Mouse (Mus musculus) lung, embryonic 14.5 days (tissue): ENCODE measurements around the gene Foxp1. TPM values are rescaled to one million over a fixed set of nuclear protein-coding genes. Genes with fewer than 3 reads are reported as not detected.
A peak's percentile ranks its signal among the peaks of the same experiment; 100 is the strongest.

ENCODE experiments used
- ATAC-seq: fragments of 200-750 bp; cut with Nextera tagmentation; 2 replicates; pipeline ENCODE4 v1.8.0; 2017; ENCODE audit warnings: mild to moderate bottlenecking, moderate TSS enrichment, moderate library complexity; ENCODE audit not compliant: insufficient read depth
- DNase-seq: peaks from one replicate; pipeline ENCODE4 v3.0.0-alpha.2; 2015
- H3K27ac ChIP-seq: fragments of 300-500 bp; sonication (generic); 2 replicates; pipeline ENCODE4 v1.5.1; 2014; ENCODE audit warnings: low read depth, mild to moderate bottlenecking, moderate library complexity
- H3K27me3 ChIP-seq: fragments of 300-500 bp; sonication (generic); 2 replicates; pipeline ENCODE4 v1.6.1; 2014; ENCODE audit warnings: low read length, control low read depth; ENCODE audit not compliant: insufficient read depth
- H3K36me3 ChIP-seq: fragments of 300-500 bp; sonication (generic); 2 replicates; pipeline ENCODE4 v1.6.1; 2014; ENCODE audit warnings: control low read depth; ENCODE audit not compliant: insufficient read depth
- H3K4me1 ChIP-seq: fragments of 300-500 bp; sonication (generic); 2 replicates; pipeline ENCODE4 v1.6.1; 2014; ENCODE audit warnings: antibody characterized with exemption, control low read depth; ENCODE audit not compliant: insufficient read depth
- H3K4me2 ChIP-seq: fragments of 300-500 bp; sonication (generic); 2 replicates; pipeline ENCODE4 v1.6.1; 2014; ENCODE audit warnings: mild to moderate bottlenecking
- H3K4me3 ChIP-seq: fragments of 300-500 bp; sonication (generic); 2 replicates; pipeline ENCODE4 v1.5.1; 2014; ENCODE audit warnings: low read depth, low read length
- H3K9ac ChIP-seq: fragments of 300-500 bp; sonication (generic); 2 replicates; pipeline ENCODE4 v1.6.1; 2014
- H3K9me3 ChIP-seq: fragments of 300-500 bp; sonication (generic); 2 replicates; pipeline ENCODE4 v1.6.1; 2016; ENCODE audit warnings: low read depth, low read length, control low read depth
- CTCF ChIP-seq: IDR thresholded peaks from 2 replicates; pipeline ENCODE4 v1.5.1; 2016; ENCODE audit warnings: antibody characterized with exemption, low read depth
- WGBS: fragments of 180-500 bp; shearing (Covaris S2); extraction: QIAGEN DNeasy Blood & Tissue Kit; methylation state at CpG from one replicate; pipeline ENCODE4 v1.1.7; 2014; 5-methylcytosine and 5-hydroxymethylcytosine counted together
- polyA plus RNA-seq: library from polyadenylated mRNA; unstranded; fragments of >200 nt; fragmentation: Nextera tagmentation; extraction: Ambion mirVana; gene quantifications from 2 replicates; pipeline ENCODE4 v1.2.1, GENCODE M21; 2014

Gene Foxp1
- polyA plus RNA-seq, 1 experiment from 2014 or later, result 111 TPM

DNA sequence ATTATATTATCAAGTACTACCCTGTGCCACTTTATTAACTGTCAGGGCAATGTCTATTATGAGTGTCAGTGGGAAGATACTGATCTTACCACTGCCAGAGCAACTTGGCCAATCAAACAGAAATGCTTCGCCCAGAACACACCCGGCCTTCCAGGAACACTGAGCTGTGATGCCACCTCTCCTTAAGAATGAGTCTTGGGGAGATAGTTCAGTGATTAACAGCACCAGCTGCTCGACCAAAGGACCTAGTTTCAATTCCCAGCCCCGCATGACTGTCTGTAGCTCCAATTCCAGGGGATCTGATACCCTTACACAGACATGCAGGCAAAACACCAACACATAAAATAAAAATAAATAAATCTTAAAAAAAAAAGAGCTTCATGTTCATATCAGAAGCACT is 63.7 kb downstream of the Foxp1 start:
- Histone ChIP-seq H3K4me1 (no peaks in the 10 kb centered on the region), H3K4me3 (no peak overlapping the region), H3K9ac (no peak overlapping the region), H3K36me3 (peaks cover 3% of the 10 kb centered on the region; the same call in 1 of the 2 replicates), H3K4me2 (no peak overlapping the region), H3K27me3 (no peaks in the 10 kb centered on the region), H3K9me3 (no peaks in the 10 kb centered on the region), H3K27ac (no peak overlapping the region)
- no peak for ATAC-seq
- no peak for TF ChIP-seq CTCF
- no peak for DNase-seq
- 86% methylated on average over 4 of the region's 4 CpGs for WGBS

DNA sequence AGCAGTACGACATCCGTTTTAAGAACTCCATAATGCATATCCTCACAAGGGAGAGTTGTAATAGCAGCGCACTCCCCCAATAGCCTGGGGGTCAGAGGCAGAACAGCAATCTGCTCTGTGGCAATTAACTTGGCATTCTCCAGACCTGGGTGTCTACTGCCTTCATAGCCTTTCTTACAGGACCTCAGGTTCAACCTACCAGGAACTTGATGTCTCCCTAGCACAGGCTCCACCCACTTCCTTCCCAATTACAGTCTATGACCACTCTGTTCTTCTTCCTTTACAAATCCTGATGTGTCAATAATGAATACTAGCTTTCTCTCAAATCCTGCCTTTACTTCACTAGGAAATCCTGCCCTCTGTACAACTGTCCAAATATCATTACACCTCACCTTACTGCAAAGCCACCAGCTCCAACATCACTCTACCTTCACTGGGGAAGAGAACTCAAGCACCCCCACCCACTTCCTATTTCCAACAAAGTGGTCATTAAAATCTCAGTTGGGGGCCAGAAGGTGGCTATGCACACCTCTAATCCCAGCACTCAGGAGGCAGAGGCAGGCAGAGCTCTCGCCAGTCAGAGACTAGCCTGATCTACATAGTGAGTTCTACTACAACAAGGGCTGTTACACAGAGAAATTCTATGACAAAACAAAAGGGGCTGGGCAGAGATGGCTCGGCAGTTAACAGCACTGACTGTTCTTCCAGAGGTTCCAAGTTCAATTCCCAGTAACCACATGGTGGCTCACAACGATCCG is 68.6 kb downstream of the Foxp1 start:
- Histone ChIP-seq H3K4me2 (no peak overlapping the region), H3K4me3 (no peak overlapping the region), H3K9ac (no peak overlapping the region), H3K27me3 (no peaks in the 10 kb centered on the region), H3K36me3 (no peaks in the 10 kb centered on the region), H3K9me3 (no peaks in the 10 kb centered on the region), H3K4me1 (peaks cover 9% of the 10 kb centered on the region; the same call in 1 of the 2 replicates), H3K27ac (no peak overlapping the region)
- TF ChIP-seq CTCF, result no peak
- ATAC-seq (no peak), DNase-seq (no peak)
- WGBS, result 90% methylated on average over 7 of the region's 7 CpGs

DNA sequence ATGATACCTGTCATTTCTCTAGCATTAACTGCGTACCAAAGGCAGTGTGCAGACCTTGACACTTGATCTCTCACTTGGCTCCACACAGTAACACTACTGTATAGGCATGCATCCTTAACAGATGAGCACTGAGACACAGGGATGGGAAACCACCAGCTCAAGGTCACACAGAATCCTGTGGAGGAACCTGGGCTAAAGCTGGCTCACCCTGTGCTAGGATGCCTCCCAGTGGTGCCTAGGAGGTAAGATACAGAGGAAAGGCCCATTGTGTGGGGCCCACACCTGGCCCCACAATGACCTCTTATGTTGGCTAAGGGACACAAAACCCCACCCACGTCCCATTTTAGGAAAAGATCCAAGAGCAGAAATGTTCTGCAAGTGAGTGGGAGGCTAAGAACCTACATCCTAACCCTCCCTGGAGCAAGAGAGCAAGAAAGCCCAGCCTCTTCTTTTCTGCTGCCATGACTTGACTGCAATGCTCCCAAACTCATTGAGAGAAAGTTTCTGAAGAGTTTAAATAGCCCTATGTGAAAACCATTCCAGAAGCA is 69.8 kb downstream of the Foxp1 start:
- H3K27ac ChIP-seq, result no peak overlapping the region; the same call in 1 of the 2 replicates

DNA sequence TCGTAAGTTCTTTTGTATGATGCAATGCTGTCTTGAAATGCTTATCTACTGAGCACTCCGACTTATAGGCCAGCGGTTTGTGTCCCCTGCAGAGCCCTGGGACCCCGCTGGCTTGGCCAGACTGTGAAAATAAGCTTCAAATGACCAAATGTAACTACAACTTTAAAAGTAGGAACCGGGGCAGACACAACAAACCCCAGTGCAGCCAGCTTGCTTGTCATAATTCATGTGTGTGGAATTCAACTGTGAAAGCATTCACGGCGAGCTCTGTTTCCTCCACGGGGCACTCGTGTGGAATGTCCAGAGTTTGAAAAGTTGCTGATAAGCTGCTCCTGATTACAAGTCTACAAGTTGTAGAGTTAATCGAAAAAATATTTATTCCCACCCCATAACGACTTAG is 71.0 kb downstream of the Foxp1 start:
- H3K4me1 ChIP-seq, result peaks cover 9% of the 10 kb centered on the region; the same call in 1 of the 2 replicates
- no peak overlapping the region for H3K9ac ChIP-seq
- H3K4me3 ChIP-seq, result no peak overlapping the region
- TF ChIP-seq CTCF, result no peak
- ATAC-seq, result 0 out of 2 replicates have a peak, but pooled peaks have one; percentile 24
- no peaks in the 10 kb centered on the region for H3K36me3 ChIP-seq
- WGBS, result 15% methylated on average over 11 of the region's 11 CpGs
- no peaks in the 10 kb centered on the region for H3K9me3 ChIP-seq
- 0 out of 2 replicates have a peak overlapping the region, but pooled peaks have one; percentile 3 for H3K27ac ChIP-seq
- H3K4me2 ChIP-seq, result no peak overlapping the region
- H3K27me3 ChIP-seq, result no peaks in the 10 kb centered on the region
- DNase-seq, result peak; percentile 45

More for the DNA sequence above, 69.8 kb downstream of the Foxp1 start:
- Histone ChIP-seq H3K36me3 (no peaks in the 10 kb centered on the region), H3K9ac (no peak overlapping the region), H3K27me3 (no peaks in the 10 kb centered on the region), H3K4me1 (peaks cover 9% of the 10 kb centered on the region; the same call in 1 of the 2 replicates), H3K9me3 (no peaks in the 10 kb centered on the region), H3K4me2 (no peak overlapping the region), H3K4me3 (no peak overlapping the region)
- no peak for DNase-seq
- 60% methylated on average over 2 of the region's 2 CpGs for whole genome bisulfite sequencing
- TF ChIP-seq CTCF, result peak; percentile 45
- no peak for ATAC-seq

DNA sequence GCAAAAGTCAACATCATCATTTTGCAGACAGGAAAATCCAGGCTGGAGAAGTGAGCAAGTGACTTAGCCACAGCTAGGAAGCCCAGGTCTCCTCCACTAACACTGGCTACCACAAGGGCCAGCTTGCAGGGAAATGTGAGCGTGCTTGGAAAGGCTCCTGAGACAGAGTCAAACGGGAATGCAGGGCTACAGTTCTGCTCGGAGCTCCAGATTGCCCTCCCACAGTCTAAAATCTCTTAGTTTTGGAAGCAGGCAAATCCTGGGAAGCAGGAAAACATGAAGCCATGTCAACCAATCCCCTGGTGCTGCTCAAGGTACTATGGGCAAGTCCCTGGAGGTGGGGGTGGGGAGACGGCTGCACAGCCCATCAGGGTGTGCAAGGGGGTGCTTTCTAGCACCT is 75.1 kb downstream of the Foxp1 start:
- Histone ChIP-seq H3K36me3 (no peaks in the 10 kb centered on the region), H3K27me3 (no peaks in the 10 kb centered on the region), H3K27ac (no peak overlapping the region), H3K4me3 (no peak overlapping the region), H3K9ac (no peak overlapping the region), H3K4me2 (no peak overlapping the region), H3K4me1 (peaks cover 9% of the 10 kb centered on the region; the same call in 1 of the 2 replicates), H3K9me3 (no peaks in the 10 kb centered on the region)
- DNase-seq, result no peak
- ATAC-seq, result no peak
- WGBS, result 82% methylated on average over 4 of the region's 4 CpGs
- no peak for TF ChIP-seq CTCF

DNA sequence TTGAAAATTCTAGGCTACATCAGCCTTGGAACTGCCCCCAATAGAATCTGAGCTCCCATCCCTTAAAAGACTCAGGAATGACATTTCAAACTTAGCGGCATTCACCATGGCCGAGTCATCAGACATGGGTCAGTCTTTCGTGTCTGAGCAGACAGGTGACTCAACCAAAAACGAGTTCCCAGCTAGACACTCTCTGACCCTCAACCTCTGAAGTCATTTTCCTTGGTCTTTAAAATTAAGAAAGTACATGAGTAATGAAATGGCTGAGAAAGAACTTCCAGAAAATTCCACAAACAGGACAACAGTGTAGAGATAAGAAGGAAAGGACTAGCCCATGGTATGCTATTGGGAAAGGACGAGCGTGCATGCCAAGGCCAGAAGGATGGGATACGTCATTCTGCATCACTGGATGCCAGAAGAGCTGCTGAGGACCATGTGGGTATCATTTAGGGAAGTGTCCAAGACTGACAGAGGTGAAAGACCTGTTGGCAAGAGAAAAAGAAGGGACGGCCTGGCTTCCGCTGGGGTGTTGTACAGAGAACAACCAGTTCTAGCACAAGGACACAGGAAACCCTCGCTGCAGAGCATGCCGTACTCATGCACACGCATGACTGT is 75.6 kb downstream of the Foxp1 start:
- no peaks in the 10 kb centered on the region for H3K36me3 ChIP-seq
- no peaks in the 10 kb centered on the region for H3K27me3 ChIP-seq
- no peaks in the 10 kb centered on the region for H3K9me3 ChIP-seq
- no peak overlapping the region for H3K27ac ChIP-seq
- no peak overlapping the region for H3K4me3 ChIP-seq
- ATAC-seq (no peak), DNase-seq (no peak)
- WGBS, result 81% methylated on average over 12 of the region's 12 CpGs
- no peak overlapping the region for H3K4me2 ChIP-seq
- no peak for TF ChIP-seq CTCF
- H3K9ac ChIP-seq, result no peak overlapping the region
- H3K4me1 ChIP-seq, result peaks cover 7% of the 10 kb centered on the region; the same call in 1 of the 2 replicates

DNA sequence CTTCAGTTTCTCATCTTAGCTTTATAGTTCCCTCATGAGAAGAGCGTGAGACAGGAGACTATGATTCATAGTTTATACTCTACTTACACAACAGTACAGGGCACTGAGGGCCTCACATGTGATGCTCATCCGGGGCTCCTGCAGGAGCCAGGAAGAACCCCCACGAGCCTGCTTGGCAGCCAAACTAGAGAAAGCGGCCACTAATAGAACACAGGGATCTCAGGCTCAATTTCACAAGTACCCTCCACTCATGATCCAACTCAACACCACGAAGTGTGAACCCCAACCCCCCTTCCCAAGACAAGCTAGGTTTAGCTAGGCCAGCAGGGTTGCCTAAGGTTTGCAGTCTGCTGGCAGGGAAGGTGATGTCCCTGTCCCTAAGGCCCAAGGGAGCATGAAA is 79.1 kb downstream of the Foxp1 start:
- H3K4me2 ChIP-seq, result no peak overlapping the region
- H3K4me3 ChIP-seq, result no peak overlapping the region
- ATAC-seq (no peak), DNase-seq (no peak)
- no peak overlapping the region for H3K9ac ChIP-seq
- no peaks in the 10 kb centered on the region for H3K27me3 ChIP-seq
- TF ChIP-seq CTCF, result no peak
- 72% methylated on average over 5 of the region's 5 CpGs for WGBS
- H3K36me3 ChIP-seq, result no peaks in the 10 kb centered on the region
- H3K4me1 ChIP-seq, result peaks cover 9% of the 10 kb centered on the region; the same call in 1 of the 2 replicates
- H3K9me3 ChIP-seq, result no peaks in the 10 kb centered on the region
- no peak overlapping the region for H3K27ac ChIP-seq
